Mouse (Mus musculus) G1E (cell line): ENCODE measurements around the gene Galp. TPM values are rescaled to one million over a fixed set of nuclear protein-coding genes. Genes with fewer than 3 reads are reported as not detected.
"Not testable (repeated sequence)": the region's sequence is repeated elsewhere in the genome, so short reads cannot be mapped to it uniquely, and the experiment has no call there.

Experiments
- ATAC-seq: 2 replicates; pipeline ENCODE4 v1.8.0; 2016; ENCODE audit warnings: mild to moderate bottlenecking; ENCODE audit not compliant: insufficient number of reproducible peaks, poor library complexity, low FRiP score, severe bottlenecking; ENCODE audit errors: extremely low read depth
- DNase-seq: peaks from one replicate; pipeline ENCODE4 v3.0.0; 2012; ENCODE audit warnings: low spot score
- H3K27me3 ChIP-seq: 2 replicates; pipeline ENCODE4 v1.6.1; 2012; ENCODE audit warnings: mild to moderate bottlenecking, low read length, inconsistent platforms; ENCODE audit not compliant: insufficient read depth
- H3K36me3 ChIP-seq: replicated peaks from 2 replicates; pipeline ENCODE3; 2012; ENCODE audit warnings: mild to moderate bottlenecking, inconsistent platforms
- H3K4me1 ChIP-seq: 2 replicates; pipeline ENCODE4 v1.6.1; 2012; ENCODE audit warnings: low read depth, low read length, inconsistent platforms, mixed read lengths; ENCODE audit not compliant: insufficient read depth
- H3K4me3 ChIP-seq: 2 replicates; pipeline ENCODE4 v1.5.1; 2012; ENCODE audit warnings: low read depth, mild to moderate bottlenecking, inconsistent platforms, low read length, moderate library complexity, mixed read lengths
- H3K9me3 ChIP-seq: replicated peaks from 2 replicates; pipeline ENCODE4 v1.6.1; 2012; ENCODE audit warnings: inconsistent platforms
- CTCF ChIP-seq: IDR thresholded peaks from 2 replicates; pipeline ENCODE4 v1.5.1; 2012; ENCODE audit warnings: low read depth, low read length, inconsistent platforms, mixed read lengths
- GATA1 ChIP-seq: IDR thresholded peaks from 2 replicates; pipeline ENCODE4 v1.6.1; 2012; ENCODE audit warnings: borderline replicate concordance, low read length, inconsistent platforms, mixed read lengths
- GATA2 ChIP-seq: IDR thresholded peaks from 2 replicates; pipeline ENCODE4 v1.6.1; 2012; ENCODE audit warnings: low read depth, low read length, inconsistent platforms, borderline replicate concordance
- POLR2AphosphoS5 ChIP-seq: IDR thresholded peaks from 2 replicates; pipeline ENCODE4 v1.6.1; 2012; ENCODE audit warnings: low read depth, low read length, inconsistent platforms; ENCODE audit not compliant: insufficient replicate concordance
- TAL1 ChIP-seq: conservative IDR thresholded peaks from 2 replicates; pipeline ENCODE4 v1.6.1; 2012; ENCODE audit warnings: low read depth, low read length, inconsistent platforms, mixed read lengths
- polyA plus RNA-seq: library from polyadenylated mRNA; stranded (reverse); fragments of >175 nt; gene quantifications from 2 replicates; pipeline ENCODE4 v1.2.3, GENCODE M21; 2012
- total RNA-seq, 2 experiments: library from RNA; stranded (forward) in 1 of 2; stranded (reverse) in 1 of 2; fragments of 200-1000 nt in 1 of 2; fragments of >200 nt in 1 of 2; fragmentation: Nextera tagmentation in 1 of 2; gene quantifications; 2 replicates each; pipeline ENCODE4 v1.2.3; 2014 to 2017

Galp gene
- total and polyA plus RNA-seq, 3 experiments = not detected

GRCm38 (mm10) chr7:6194129-6194528 lies 2.8 kb upstream of the Galp start:
- ATAC-seq (peak; percentile 51; the same call in 1 of the 2 replicates), DNase-seq (peak; percentile 52)
- peaks cover 16% of the 10 kb centered on the region for H3K36me3 ChIP-seq
- H3K27me3 ChIP-seq = peaks cover 5% of the 10 kb centered on the region
- H3K4me3 ChIP-seq = no peak overlapping the region
- no peaks in the 10 kb centered on the region for H3K4me1 ChIP-seq
- TF ChIP-seq POLR2AphosphoS5 (no peak), CTCF (peak; percentile 82), GATA2 (no peak), GATA1 (no peak)
- no peaks in the 10 kb centered on the region for H3K9me3 ChIP-seq

DNA sequence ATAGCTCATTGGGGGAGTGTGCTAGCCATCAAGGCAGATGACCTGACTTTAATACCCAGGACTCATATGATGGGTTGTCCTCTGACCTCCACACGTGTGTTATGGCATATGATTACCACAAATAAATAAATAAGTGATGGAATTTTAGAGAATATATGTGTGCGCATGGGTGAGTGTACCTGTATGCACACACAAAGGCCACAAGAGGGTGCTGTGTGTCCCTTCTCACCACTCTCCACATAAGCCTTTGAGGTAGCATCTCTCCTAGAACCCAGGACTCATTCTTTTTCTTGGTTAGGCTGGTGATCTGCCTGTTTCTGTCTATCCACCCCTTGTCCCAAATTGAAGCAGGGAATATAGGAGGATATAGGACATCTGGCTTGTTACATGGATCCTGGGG lies 1.1 kb upstream of the Galp start:
- Histone ChIP-seq H3K4me3 (no peak overlapping the region), H3K4me1 (no peaks in the 10 kb centered on the region), H3K36me3 (no peaks in the 10 kb centered on the region), H3K27me3 (peaks cover 5% of the 10 kb centered on the region), H3K9me3 (no peaks in the 10 kb centered on the region)
- TF ChIP-seq POLR2AphosphoS5 (no peak), CTCF (peak; percentile 33; the same call in 1 of the 2 replicates)
- DNase-seq (no peak), ATAC-seq (no peak; the same call in 1 of the 2 replicates)

- Histone ChIP-seq H3K4me3 (no peak overlapping the region), H3K4me1 (no peaks in the 10 kb centered on the region), H3K9me3 (no peaks in the 10 kb centered on the region), H3K27me3 (no peaks in the 10 kb centered on the region), H3K36me3 (no peaks in the 10 kb centered on the region)
- DNase-seq (no peak), ATAC-seq (no peak)
- TF ChIP-seq CTCF (no peak), POLR2AphosphoS5 (no peak), TAL1 (no peak), GATA1 (no peak), GATA2 (no peak)
These were observed 7.3 kb downstream of the Galp start for GRCm38 (mm10) chr7:6204200-6204599.

DNA sequence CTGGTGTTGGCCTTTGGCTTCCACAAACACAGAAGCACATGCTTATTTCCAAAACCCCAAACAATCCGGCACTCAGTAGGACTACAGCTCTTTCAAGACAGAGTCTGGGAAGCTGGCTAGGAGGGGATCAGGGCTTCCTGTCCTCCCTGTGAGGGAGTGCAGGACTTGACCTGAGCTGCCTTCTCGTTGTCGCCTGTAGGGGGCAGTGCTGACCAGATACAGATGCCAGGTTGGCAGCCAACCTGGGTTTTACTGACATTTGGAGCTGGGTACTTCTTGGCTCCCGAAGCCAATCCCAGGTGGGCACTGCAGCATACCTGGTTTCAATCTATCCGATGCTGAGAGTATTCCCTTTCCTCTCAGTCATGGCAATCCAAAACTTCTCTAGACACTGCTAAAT lies 16.3 kb downstream of the Galp start:
- TF ChIP-seq GATA2 (no peak), CTCF (peak; percentile 73)
- peaks cover 4% of the 10 kb centered on the region for H3K4me1 ChIP-seq
- ATAC-seq (no peak), DNase-seq (peak; percentile 30)
- no peaks in the 10 kb centered on the region for H3K9me3 ChIP-seq
- no peak overlapping the region for H3K4me3 ChIP-seq
- no peaks in the 10 kb centered on the region for H3K36me3 ChIP-seq
- no peaks in the 10 kb centered on the region for H3K27me3 ChIP-seq

DNA sequence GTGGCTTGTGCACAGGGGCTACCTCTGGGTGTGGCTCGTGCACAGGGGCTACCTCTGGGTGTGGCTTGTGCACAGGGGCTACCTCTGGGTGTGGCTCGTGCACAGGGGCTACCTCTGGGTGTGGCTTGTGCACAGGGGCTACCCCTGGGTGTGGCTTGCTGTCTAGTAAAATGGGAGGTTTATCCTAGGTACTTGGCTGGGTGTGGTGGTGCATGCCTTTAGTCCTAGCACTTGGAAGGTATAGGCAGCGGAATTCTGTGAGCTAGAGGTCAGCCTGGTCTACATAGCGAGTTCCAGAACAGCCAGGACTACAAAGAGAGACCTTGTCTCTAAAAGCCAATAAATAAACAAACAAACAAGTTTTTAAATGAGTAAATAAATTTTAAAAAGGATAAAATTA lies 17.8 kb downstream of the Galp start:
- not testable (repeated sequence) for H3K9me3 ChIP-seq, H3K27me3 ChIP-seq, H3K36me3 ChIP-seq, ATAC-seq, DNase-seq, H3K4me1 ChIP-seq, H3K4me3 ChIP-seq

DNA sequence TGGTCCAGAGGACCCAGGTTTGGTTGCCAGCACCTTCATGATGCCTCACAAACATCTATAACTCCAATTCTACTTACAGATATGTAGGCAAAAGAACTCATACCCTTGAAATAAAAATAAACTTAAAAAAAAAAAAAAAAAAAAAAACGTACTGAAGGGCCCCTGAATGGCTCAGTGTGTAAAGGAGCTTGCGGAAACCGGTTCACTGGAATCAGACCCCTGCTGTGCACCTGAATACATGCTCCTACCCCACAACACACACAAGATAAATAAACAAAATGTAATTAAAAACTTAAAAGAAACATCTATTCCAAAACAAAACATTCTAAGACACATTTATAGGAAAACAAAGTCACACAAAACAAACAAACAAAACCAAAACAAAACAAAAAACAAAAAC lies 23.3 kb downstream of the Galp start:
- no peaks in the 10 kb centered on the region for H3K36me3 ChIP-seq
- DNase-seq (no peak), ATAC-seq (no peak)
- H3K9me3 ChIP-seq = no peaks in the 10 kb centered on the region
- H3K4me1 ChIP-seq = no peaks in the 10 kb centered on the region
- H3K27me3 ChIP-seq = no peaks in the 10 kb centered on the region; the same call in 1 of the 2 replicates
- no peak for TF ChIP-seq GATA1
- no peak for TF ChIP-seq POLR2AphosphoS5
- no peak for TF ChIP-seq CTCF
- TF ChIP-seq TAL1 = no peak
- no peak for TF ChIP-seq GATA2
- H3K4me3 ChIP-seq = no peak overlapping the region

- Histone ChIP-seq H3K27me3 (no peaks in the 10 kb centered on the region; the same call in 1 of the 2 replicates), H3K36me3 (no peaks in the 10 kb centered on the region), H3K4me3 (no peak within 1 kb of the TSS), H3K4me1 (no peaks in the 10 kb centered on the region), H3K9me3 (no peaks in the 10 kb centered on the region)
- ATAC-seq (no peak), DNase-seq (no peak)
- TF ChIP-seq GATA1 = no peak
- TF ChIP-seq GATA2 = no peak
- TF ChIP-seq TAL1 = no peak
- TF ChIP-seq CTCF = no peak
- no peak for TF ChIP-seq POLR2AphosphoS5
These were observed 25.1 kb downstream of the Galp start, which contains the start of gene Zscan5b for GRCm38 (mm10) chr7:6221978-6222377. Zscan5b (plus strand) TSS chr7:6222278.

- DNase-seq = not testable (repeated sequence)
These were observed 31.6 kb downstream of the Galp start for GRCm38 (mm10) chr7:6228491-6228890.

More at GRCm38 (mm10) chr7:6228491-6228890, 31.6 kb downstream of the Galp start:
- not testable (repeated sequence) for ATAC-seq, H3K9me3 ChIP-seq, H3K36me3 ChIP-seq, H3K27me3 ChIP-seq, H3K4me1 ChIP-seq, H3K4me3 ChIP-seq
